Mouse (Mus musculus): ENCODE results near the gene Mrpl21. TPM values are rescaled to one million over a fixed set of nuclear protein-coding genes. Genes with fewer than 3 reads are reported as not detected.

The Mrpl21 gene
- total and polyA plus RNA-seq, 2 experiments: 41.1 to 46.8 TPM

GRCm38 (mm10) chr19:3269279-3269678 lies 13.4 kb upstream of the Mrpl21 start:
- H3K79me2 ChIP-seq (ENCODE audit: control insufficient read depth, insufficient read depth, low read length): no peaks in the 10 kb centered on the region
- DNase-seq (ENCODE audit: extremely low read depth, low read depth, low spot score): no peak
- H3K9ac ChIP-seq (ENCODE audit: low read depth, low read length): no peak overlapping the region
- peaks cover 9% of the 10 kb centered on the region for H3K36me3 ChIP-seq (ENCODE audit: control insufficient read depth, insufficient read depth, low read length)
- H3K27me3 ChIP-seq (ENCODE audit: control insufficient read depth, insufficient read depth, low read length): no peaks in the 10 kb centered on the region
- 94% methylated on average over 9 of the region's 9 CpGs for WGBS
- TF ChIP-seq POLR2A (IDR thresholded peaks at IDR 0.05; ENCODE audit: extremely low read depth, insufficient read depth, low read length) (no peak), CTCF (IDR thresholded peaks at IDR 0.05; ENCODE audit: low read depth, low read length) (no peak)
- H3K4me3 ChIP-seq (ENCODE audit: insufficient read depth, low read depth, low read length): no peak overlapping the region
- no peaks in the 10 kb centered on the region for H3K4me1 ChIP-seq (ENCODE audit: control insufficient read depth, insufficient read depth, low read length)
- no peak overlapping the region for H3K27ac ChIP-seq (replicated peaks; ENCODE audit: insufficient read depth, low read depth, low read length)

GRCm38 (mm10) chr19:3269803-3270202 lies 12.9 kb upstream of the Mrpl21 start:
- no peak for DNase-seq (ENCODE audit: extremely low read depth, low read depth, low spot score)
- TF ChIP-seq CTCF (IDR thresholded peaks at IDR 0.05; ENCODE audit: low read depth, low read length) (no peak), POLR2A (IDR thresholded peaks at IDR 0.05; ENCODE audit: extremely low read depth, insufficient read depth, low read length) (no peak)
- H3K36me3 ChIP-seq (ENCODE audit: control insufficient read depth, insufficient read depth, low read length): peaks cover 9% of the 10 kb centered on the region
- WGBS: 99% methylated on average over 6 of the region's 6 CpGs
- H3K4me3 ChIP-seq (ENCODE audit: insufficient read depth, low read depth, low read length): no peak overlapping the region
- H3K9ac ChIP-seq (ENCODE audit: low read depth, low read length): no peak overlapping the region
- no peaks in the 10 kb centered on the region for H3K27me3 ChIP-seq (ENCODE audit: control insufficient read depth, insufficient read depth, low read length)
- no peaks in the 10 kb centered on the region for H3K79me2 ChIP-seq (ENCODE audit: control insufficient read depth, insufficient read depth, low read length)
- H3K27ac ChIP-seq (replicated peaks; ENCODE audit: insufficient read depth, low read depth, low read length): no peak overlapping the region
- H3K4me1 ChIP-seq (ENCODE audit: control insufficient read depth, insufficient read depth, low read length): no peaks in the 10 kb centered on the region

- TF ChIP-seq CTCF (IDR thresholded peaks at IDR 0.05; ENCODE audit: low read depth, low read length) (no peak), POLR2A (IDR thresholded peaks at IDR 0.05; ENCODE audit: extremely low read depth, insufficient read depth, low read length) (no peak)
- no peak overlapping the region for H3K4me3 ChIP-seq (ENCODE audit: insufficient read depth, low read depth, low read length)
- WGBS: 86% methylated on average over 6 of the region's 6 CpGs
- no peak overlapping the region for H3K9ac ChIP-seq (ENCODE audit: low read depth, low read length)
- no peaks in the 10 kb centered on the region for H3K27me3 ChIP-seq (ENCODE audit: control insufficient read depth, insufficient read depth, low read length)
- H3K36me3 ChIP-seq (ENCODE audit: control insufficient read depth, insufficient read depth, low read length): peaks cover 15% of the 10 kb centered on the region
- no peaks in the 10 kb centered on the region for H3K79me2 ChIP-seq (ENCODE audit: control insufficient read depth, insufficient read depth, low read length)
- no peaks in the 10 kb centered on the region for H3K4me1 ChIP-seq (ENCODE audit: control insufficient read depth, insufficient read depth, low read length)
- no peak for DNase-seq (ENCODE audit: extremely low read depth, low read depth, low spot score)
- no peak overlapping the region for H3K27ac ChIP-seq (replicated peaks; ENCODE audit: insufficient read depth, low read depth, low read length)
These were observed 11.3 kb upstream of the Mrpl21 start for GRCm38 (mm10) chr19:3271366-3271765.

- no peaks in the 10 kb centered on the region for H3K4me1 ChIP-seq (ENCODE audit: control insufficient read depth, insufficient read depth, low read length)
- H3K27ac ChIP-seq (replicated peaks; ENCODE audit: insufficient read depth, low read depth, low read length): no peak overlapping the region
- no peak overlapping the region for H3K9ac ChIP-seq (ENCODE audit: low read depth, low read length)
- no peaks in the 10 kb centered on the region for H3K79me2 ChIP-seq (ENCODE audit: control insufficient read depth, insufficient read depth, low read length)
- no peak for DNase-seq (ENCODE audit: extremely low read depth, low read depth, low spot score)
- H3K4me3 ChIP-seq (ENCODE audit: insufficient read depth, low read depth, low read length): no peak overlapping the region
- H3K36me3 ChIP-seq (ENCODE audit: control insufficient read depth, insufficient read depth, low read length): peaks cover 13% of the 10 kb centered on the region
- no peaks in the 10 kb centered on the region for H3K27me3 ChIP-seq (ENCODE audit: control insufficient read depth, insufficient read depth, low read length)
- 96% methylated on average over 9 of the region's 9 CpGs for WGBS
- no peak for TF ChIP-seq POLR2A (IDR thresholded peaks at IDR 0.05; ENCODE audit: extremely low read depth, insufficient read depth, low read length)
- TF ChIP-seq CTCF (IDR thresholded peaks at IDR 0.05; ENCODE audit: low read depth, low read length): no peak
These were observed 9.4 kb upstream of the Mrpl21 start for GRCm38 (mm10) chr19:3273331-3273730.

GRCm38 (mm10) chr19:3275744-3276365 lies 6.8 kb upstream of the Mrpl21 start:
- no peaks in the 10 kb centered on the region for H3K27me3 ChIP-seq (ENCODE audit: control insufficient read depth, insufficient read depth, low read length)
- peaks cover 13% of the 10 kb centered on the region for H3K36me3 ChIP-seq (ENCODE audit: control insufficient read depth, insufficient read depth, low read length)
- 89% methylated on average over 3 of the region's 3 CpGs for WGBS
- H3K27ac ChIP-seq (replicated peaks; ENCODE audit: insufficient read depth, low read depth, low read length): no peak overlapping the region
- TF ChIP-seq CTCF (IDR thresholded peaks at IDR 0.05; ENCODE audit: low read depth, low read length) (no peak), POLR2A (IDR thresholded peaks at IDR 0.05; ENCODE audit: extremely low read depth, insufficient read depth, low read length) (no peak)
- H3K9ac ChIP-seq (ENCODE audit: low read depth, low read length): no peak overlapping the region
- no peaks in the 10 kb centered on the region for H3K4me1 ChIP-seq (ENCODE audit: control insufficient read depth, insufficient read depth, low read length)
- H3K79me2 ChIP-seq (ENCODE audit: control insufficient read depth, insufficient read depth, low read length): no peaks in the 10 kb centered on the region
- H3K4me3 ChIP-seq (ENCODE audit: insufficient read depth, low read depth, low read length): no peak overlapping the region
- no peak for DNase-seq (ENCODE audit: extremely low read depth, low read depth, low spot score)

GRCm38 (mm10) chr19:3281886-3282285 lies 815 bp upstream of the Mrpl21 start:
- TF ChIP-seq POLR2A (IDR thresholded peaks at IDR 0.05; ENCODE audit: extremely low read depth, insufficient read depth, low read length) (no peak), CTCF (IDR thresholded peaks at IDR 0.05; ENCODE audit: low read depth, low read length) (no peak)
- Histone ChIP-seq H3K27ac (replicated peaks; ENCODE audit: insufficient read depth, low read depth, low read length) (no peak overlapping the region), H3K36me3 (ENCODE audit: control insufficient read depth, insufficient read depth, low read length) (no peaks in the 10 kb centered on the region), H3K79me2 (ENCODE audit: control insufficient read depth, insufficient read depth, low read length) (no peaks in the 10 kb centered on the region), H3K4me1 (ENCODE audit: control insufficient read depth, insufficient read depth, low read length) (peaks cover 6% of the 10 kb centered on the region), H3K27me3 (ENCODE audit: control insufficient read depth, insufficient read depth, low read length) (no peaks in the 10 kb centered on the region), H3K4me3 (ENCODE audit: insufficient read depth, low read depth, low read length) (no peak overlapping the region), H3K9ac (ENCODE audit: low read depth, low read length) (no peak overlapping the region)
- WGBS: 58% methylated on average over 4 of the region's 4 CpGs
- DNase-seq (ENCODE audit: extremely low read depth, low read depth, low spot score): no peak
